Mouse (Mus musculus) forebrain, embryonic 10.5 days (tissue): ENCODE measurements around the gene Pdx1. TPM values are rescaled to one million over a fixed set of nuclear protein-coding genes. Genes with fewer than 3 reads are reported as not detected.

Source experiments
- DNase-seq: peaks from one replicate; pipeline ENCODE4 v3.0.0-alpha.2; 2017; ENCODE audit warnings: low spot score; ENCODE audit errors: extremely low spot score
- H3K27ac ChIP-seq: fragments of 300-500 bp; sonication (generic); 2 replicates; pipeline ENCODE4 v1.5.1; 2016; ENCODE audit warnings: mild to moderate bottlenecking
- H3K27me3 ChIP-seq: fragments of 300-500 bp; sonication (generic); 2 replicates; pipeline ENCODE4 v1.6.1; 2016; ENCODE audit warnings: mild to moderate bottlenecking; ENCODE audit not compliant: poor library complexity, severe bottlenecking
- H3K36me3 ChIP-seq: fragments of 300-500 bp; sonication (generic); replicated peaks from 2 replicates; pipeline ENCODE4 v1.6.1; 2016; ENCODE audit warnings: mild to moderate bottlenecking, moderate library complexity
- H3K4me1 ChIP-seq: fragments of 300-500 bp; sonication (generic); 2 replicates; pipeline ENCODE4 v1.6.1; 2016
- H3K4me3 ChIP-seq: fragments of 300-500 bp; sonication (generic); 2 replicates; pipeline ENCODE4 v1.5.1; 2016; ENCODE audit warnings: mild to moderate bottlenecking, moderate library complexity
- H3K9me3 ChIP-seq: fragments of 300-500 bp; sonication (generic); 2 replicates; pipeline ENCODE4 v1.6.1; 2016; ENCODE audit warnings: mild to moderate bottlenecking, moderate library complexity
- WGBS: fragments of 180-500 bp; shearing (Covaris S2); methylation state at CpG from one replicate; pipeline ENCODE4 v1.1.7; 2016; 5-methylcytosine and 5-hydroxymethylcytosine counted together
- microRNA-seq: library from miRNA; unstranded; fragments of <30 nt; microRNA quantifications from one replicate; pipeline ENCODE4, GENCODE M21; 2017
- polyA plus RNA-seq: library from polyadenylated mRNA; unstranded; fragments of >200 nt; fragmentation: Nextera tagmentation; extraction: Ambion mirVana; gene quantifications from 2 replicates; pipeline ENCODE4 v1.2.1, GENCODE M21; 2016

The Pdx1 gene
- polyA plus RNA-seq, 1 experiment from 2014 or later: not detected

DNA sequence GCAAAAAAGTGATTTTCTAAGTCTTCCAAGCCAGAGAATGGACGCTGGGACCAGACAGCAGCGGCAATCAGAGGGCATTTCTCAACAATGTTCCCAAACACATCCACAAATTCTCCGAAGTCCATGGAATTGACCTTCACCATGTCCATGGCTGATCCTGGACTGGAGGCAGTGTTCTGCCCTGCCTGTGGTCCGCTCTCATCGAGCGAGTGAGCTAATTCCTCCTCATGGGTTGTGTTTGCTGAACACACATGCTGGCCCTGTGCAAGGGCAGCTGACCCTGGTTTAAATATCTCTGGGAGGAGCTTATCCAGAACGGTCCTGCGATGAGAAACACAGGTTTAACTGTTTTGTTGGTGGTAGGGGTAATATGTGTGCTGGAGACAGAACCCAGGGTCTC, 52.4 kb downstream of the Pdx1 start, which contains the start of gene Urad:
Gene Urad, minus strand, starts transcription at position 258 of the 400 bp plus-strand sequence.
- Histone ChIP-seq H3K27ac (no peak within 1 kb of the TSS), H3K27me3 (peaks cover 63% of the 10 kb centered on the region), H3K36me3 (no peaks in the 10 kb centered on the region), H3K9me3 (no peaks in the 10 kb centered on the region), H3K4me3 (no peak within 1 kb of the TSS), H3K4me1 (no peaks in the 10 kb centered on the region)
- no peak for DNase-seq
- WGBS: 79% methylated on average over 8 of the region's 8 CpGs

DNA sequence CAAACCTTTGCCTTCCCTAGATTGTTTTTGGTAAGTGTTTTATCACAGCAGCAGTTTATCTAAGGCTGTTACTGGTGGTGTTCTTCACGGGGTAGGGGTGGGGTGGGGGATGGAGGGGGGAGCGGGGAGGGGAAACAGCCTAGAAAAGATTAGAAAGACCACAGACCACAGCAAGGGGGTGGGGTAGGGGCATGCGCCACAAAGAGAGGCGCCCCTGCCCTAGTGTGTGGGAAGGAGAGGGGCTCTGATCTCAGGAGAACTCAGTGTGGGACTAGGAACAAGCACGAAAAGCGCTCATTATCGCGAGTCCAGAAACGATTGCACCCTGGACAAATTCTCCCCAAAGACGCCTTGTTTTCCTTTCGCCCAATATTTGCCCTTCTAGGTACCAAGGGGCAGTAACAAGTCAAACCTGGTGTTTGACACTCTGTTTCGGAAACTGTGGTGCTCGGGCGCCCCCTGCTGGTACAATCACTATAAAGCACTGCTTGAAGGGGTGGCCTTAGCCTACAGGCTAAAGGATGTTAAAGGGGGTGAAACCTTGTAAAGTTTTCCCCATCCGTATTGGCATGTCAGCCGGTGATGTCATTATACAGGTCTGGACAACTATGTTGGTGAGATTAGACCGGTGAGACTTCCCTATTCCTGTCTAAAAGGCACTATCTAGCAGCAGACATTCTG, 53.6 kb downstream of the Pdx1 start:
- H3K27me3 ChIP-seq: peaks cover 51% of the 10 kb centered on the region
- WGBS: 21% methylated on average over 17 of the region's 17 CpGs

More for the DNA sequence above, 53.6 kb downstream of the Pdx1 start:
- Histone ChIP-seq H3K4me1 (no peaks in the 10 kb centered on the region), H3K4me3 (no peak overlapping the region), H3K9me3 (no peaks in the 10 kb centered on the region), H3K27ac (no peak overlapping the region), H3K36me3 (no peaks in the 10 kb centered on the region)
- DNase-seq: peak; percentile 76

Small RNA genes within 50 kb of the gene (microRNA-seq; reads per million reads assigned to microRNA genes)
- gene Mir7k: not detected

Other genes with a start within 250 kb of the Pdx1 start
- 8.6 and 9.8 TPM in 2 replicates for gene Lnx2, start 193.4 kb upstream of the Pdx1 start, polyA plus RNA-seq
- gene Polr1d, start 192.9 kb upstream of the Pdx1 start, polyA plus RNA-seq: 129 and 132 TPM in 2 replicates
- 2.4 and 3.0 TPM in 2 replicates for gene Gsx1, start 81.3 kb upstream of the Pdx1 start, polyA plus RNA-seq
- not detected in 2 replicates for gene Cdx2, start 37.3 kb downstream of the Pdx1 start, polyA plus RNA-seq
- not detected in 2 replicates for gene Urad, start 52.5 kb downstream of the Pdx1 start, polyA plus RNA-seq
- gene Flt3, start 130.5 kb downstream of the Pdx1 start, polyA plus RNA-seq: 0.04 TPM in 1 of 2 replicates, not detected in the other
- gene Pan3, start 160.2 kb downstream of the Pdx1 start, polyA plus RNA-seq: 49.9 and 55.4 TPM in 2 replicates